Mouse (Mus musculus): ENCODE measurements around the gene Fgfr2.

Fgfr2 gene

GRCm38 (mm10) chr7:132181042-132181441 lies 942.1 kb downstream of the Fgfr2 start:
- Histone ChIP-seq H3K36me3 (ENCODE audit: control insufficient read depth, insufficient read depth, low read length, poor library complexity, severe bottlenecking) (no peaks in the 10 kb centered on the region), H3K27me3 (ENCODE audit: control insufficient read depth, insufficient read depth, low read length, poor library complexity, severe bottlenecking) (no peaks in the 10 kb centered on the region)
- no peak for DNase-seq (ENCODE audit: low read depth, low spot score)

- Histone ChIP-seq H3K36me3 (ENCODE audit: control insufficient read depth, insufficient read depth, low read length, poor library complexity, severe bottlenecking) (no peaks in the 10 kb centered on the region), H3K27me3 (ENCODE audit: control insufficient read depth, insufficient read depth, low read length, poor library complexity, severe bottlenecking) (no peaks in the 10 kb centered on the region)
- DNase-seq (ENCODE audit: low read depth, low spot score) = no peak
Measured at GRCm38 (mm10) chr7:132179049-132179448, 944.1 kb downstream of the Fgfr2 start.

DNA sequence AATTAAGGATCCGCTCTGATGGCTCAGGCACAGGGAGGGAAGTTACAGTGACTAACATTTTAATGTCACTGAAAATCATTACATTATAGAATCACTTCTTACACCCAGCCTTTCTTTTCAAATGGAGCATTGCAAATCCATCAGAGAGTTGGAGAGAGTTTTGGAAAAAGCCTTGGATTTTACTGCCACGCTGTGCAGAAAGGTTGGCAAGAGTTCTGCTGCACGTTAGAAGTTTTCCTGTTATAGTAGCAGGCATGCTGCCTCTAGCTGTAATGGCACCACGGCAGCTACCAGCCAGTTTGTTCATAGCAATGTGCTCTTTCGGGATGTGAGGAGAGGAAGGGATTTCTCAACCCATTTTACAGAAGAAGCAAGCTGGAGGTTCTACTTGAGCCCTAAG lies 948.4 kb downstream of the Fgfr2 start:
- no peaks in the 10 kb centered on the region for H3K27me3 ChIP-seq (ENCODE audit: control insufficient read depth, insufficient read depth, low read length, poor library complexity, severe bottlenecking)
- H3K36me3 ChIP-seq (ENCODE audit: control insufficient read depth, insufficient read depth, low read length, poor library complexity, severe bottlenecking) = no peaks in the 10 kb centered on the region
- no peak for DNase-seq (ENCODE audit: low read depth, low spot score)

DNA sequence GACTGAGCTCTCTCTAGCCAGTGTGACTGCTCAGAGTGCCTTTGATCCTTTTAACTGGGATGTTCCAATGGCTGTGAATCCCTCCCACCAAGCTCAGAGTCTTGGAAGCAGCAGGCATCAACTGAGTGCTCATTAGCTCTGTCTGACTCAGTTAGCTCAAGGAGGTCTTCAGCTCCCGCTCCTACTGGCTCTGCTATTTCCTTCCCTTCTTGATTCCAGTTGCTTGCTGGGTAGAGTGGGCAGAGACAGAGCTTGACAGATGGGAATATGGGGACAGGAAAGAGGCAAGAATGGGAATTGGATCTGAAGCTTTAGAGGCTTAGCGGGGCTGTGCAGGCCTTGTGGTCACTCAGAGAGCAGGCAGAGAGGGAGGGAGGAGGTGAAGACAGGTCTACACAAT lies 948.9 kb downstream of the Fgfr2 start:
- Histone ChIP-seq H3K36me3 (ENCODE audit: control insufficient read depth, insufficient read depth, low read length, poor library complexity, severe bottlenecking) (no peaks in the 10 kb centered on the region), H3K27me3 (ENCODE audit: control insufficient read depth, insufficient read depth, low read length, poor library complexity, severe bottlenecking) (no peaks in the 10 kb centered on the region)
- DNase-seq (ENCODE audit: low read depth, low spot score) = no peak

GRCm38 (mm10) chr7:132172220-132172619 lies 950.9 kb downstream of the Fgfr2 start:
- Histone ChIP-seq H3K36me3 (ENCODE audit: control insufficient read depth, insufficient read depth, low read length, poor library complexity, severe bottlenecking) (no peaks in the 10 kb centered on the region), H3K27me3 (ENCODE audit: control insufficient read depth, insufficient read depth, low read length, poor library complexity, severe bottlenecking) (no peaks in the 10 kb centered on the region)
- no peak for DNase-seq (ENCODE audit: low read depth, low spot score)

DNA sequence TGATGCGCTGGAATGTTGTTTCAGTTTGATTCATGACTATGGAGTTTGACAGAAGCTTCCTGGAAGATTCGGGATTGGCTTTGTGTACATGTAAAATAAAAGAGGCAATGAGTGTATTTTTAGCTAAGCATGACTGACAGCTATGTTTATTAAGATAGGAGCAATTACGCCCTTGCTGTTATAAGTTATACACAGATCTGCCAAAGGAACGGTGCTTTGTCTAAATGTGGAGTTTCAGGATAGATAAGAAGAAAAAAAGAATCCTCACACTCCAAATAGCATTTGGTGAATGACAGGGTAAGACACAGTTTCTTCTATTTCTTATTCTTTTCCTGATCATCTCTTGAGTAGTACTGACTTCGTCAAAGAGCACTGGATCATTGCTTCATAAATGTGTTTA lies 951.4 kb downstream of the Fgfr2 start:
- Histone ChIP-seq H3K36me3 (ENCODE audit: control insufficient read depth, insufficient read depth, low read length, poor library complexity, severe bottlenecking) (no peaks in the 10 kb centered on the region), H3K27me3 (ENCODE audit: control insufficient read depth, insufficient read depth, low read length, poor library complexity, severe bottlenecking) (no peaks in the 10 kb centered on the region)
- no peak for DNase-seq (ENCODE audit: low read depth, low spot score)

DNA sequence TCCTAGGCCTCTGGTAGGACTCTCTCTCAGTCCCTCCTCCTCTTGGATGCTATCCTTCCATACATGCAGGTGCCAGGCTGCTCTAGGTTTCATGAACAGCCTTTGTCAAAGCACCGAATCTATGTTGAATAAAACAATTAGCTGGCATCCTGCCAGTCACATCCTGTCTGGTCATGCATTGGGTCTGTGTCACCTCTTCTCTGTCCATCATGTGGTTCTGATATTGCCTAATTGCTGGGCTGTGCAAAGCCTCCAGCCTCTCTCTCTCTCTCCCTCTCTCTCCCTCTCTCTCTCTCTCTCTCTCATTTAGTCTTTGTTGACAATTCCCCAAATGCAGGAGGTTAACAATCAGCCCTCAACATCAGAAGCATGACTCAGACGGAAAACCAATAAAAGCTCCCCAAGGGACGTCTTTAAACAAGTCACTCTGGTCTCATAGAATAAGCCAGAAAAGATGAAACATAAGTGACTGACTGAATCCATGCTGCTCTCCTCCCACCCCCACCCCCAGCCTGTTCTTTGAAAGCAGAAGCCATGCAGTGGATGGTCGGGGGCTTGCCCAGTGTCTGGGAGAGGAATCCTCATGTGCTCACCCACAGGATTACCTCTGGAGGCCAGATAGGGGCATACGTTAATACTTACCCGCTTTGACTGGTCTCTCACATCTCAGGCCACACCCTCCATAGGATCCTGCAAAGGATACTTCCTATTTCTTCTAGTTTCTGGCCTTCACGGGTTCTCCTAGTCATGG lies 953.6 kb downstream of the Fgfr2 start:
- DNase-seq (ENCODE audit: low read depth, low spot score) = no peak
- Histone ChIP-seq H3K36me3 (ENCODE audit: control insufficient read depth, insufficient read depth, low read length, poor library complexity, severe bottlenecking) (no peaks in the 10 kb centered on the region), H3K27me3 (ENCODE audit: control insufficient read depth, insufficient read depth, low read length, poor library complexity, severe bottlenecking) (no peaks in the 10 kb centered on the region)

DNA sequence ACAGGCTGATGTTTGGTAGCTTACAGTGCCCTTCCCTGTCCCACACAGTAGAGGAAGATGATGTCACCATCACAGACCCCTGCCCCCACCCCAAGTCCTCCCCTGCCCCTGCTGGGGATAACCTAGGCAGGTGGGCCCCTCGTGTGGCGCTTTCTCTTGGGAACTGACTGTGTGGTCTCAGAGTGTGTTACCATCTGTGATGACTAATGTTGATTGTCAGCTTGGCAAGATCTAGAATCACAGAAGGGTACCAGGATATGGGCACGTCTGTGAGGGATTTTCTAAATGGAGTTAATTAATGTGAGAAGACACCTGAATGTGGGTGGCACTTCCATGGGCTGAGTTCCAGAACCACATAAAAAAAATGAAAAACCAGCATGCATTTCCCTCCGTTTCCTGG lies 955.9 kb downstream of the Fgfr2 start:
- DNase-seq (ENCODE audit: low read depth, low spot score) = no peak
- Histone ChIP-seq H3K36me3 (ENCODE audit: control insufficient read depth, insufficient read depth, low read length, poor library complexity, severe bottlenecking) (no peaks in the 10 kb centered on the region), H3K27me3 (ENCODE audit: control insufficient read depth, insufficient read depth, low read length, poor library complexity, severe bottlenecking) (no peaks in the 10 kb centered on the region)

- H3K36me3 ChIP-seq (ENCODE audit: control insufficient read depth, insufficient read depth, low read length, poor library complexity, severe bottlenecking) = no peaks in the 10 kb centered on the region
- H3K27me3 ChIP-seq (ENCODE audit: control insufficient read depth, insufficient read depth, low read length, poor library complexity, severe bottlenecking) = no peaks in the 10 kb centered on the region
- no peak for DNase-seq (ENCODE audit: low read depth, low spot score)
Measured at GRCm38 (mm10) chr7:132162254-132162653, 960.9 kb downstream of the Fgfr2 start.

- DNase-seq (ENCODE audit: low read depth, low spot score) = no peak
- no peaks in the 10 kb centered on the region for H3K36me3 ChIP-seq (ENCODE audit: control insufficient read depth, insufficient read depth, low read length, poor library complexity, severe bottlenecking)
- no peaks in the 10 kb centered on the region; the same call in 1 of the 2 replicates for H3K27me3 ChIP-seq (ENCODE audit: control insufficient read depth, insufficient read depth, low read length, poor library complexity, severe bottlenecking)
Measured at GRCm38 (mm10) chr7:132158321-132159025, 964.7 kb downstream of the Fgfr2 start.

GRCm38 (mm10) chr7:132154368-132154961 lies 968.7 kb downstream of the Fgfr2 start, which contains the start of gene Cpxm2:
Gene Cpxm2, minus strand, starts transcription at chr7:132154739.
- no peak for DNase-seq (ENCODE audit: low read depth, low spot score)
- H3K36me3 ChIP-seq (ENCODE audit: control insufficient read depth, insufficient read depth, low read length, poor library complexity, severe bottlenecking) = no peaks in the 10 kb centered on the region
- H3K27me3 ChIP-seq (ENCODE audit: control insufficient read depth, insufficient read depth, low read length, poor library complexity, severe bottlenecking) = no peaks in the 10 kb centered on the region; the same call in 1 of the 2 replicates

DNA sequence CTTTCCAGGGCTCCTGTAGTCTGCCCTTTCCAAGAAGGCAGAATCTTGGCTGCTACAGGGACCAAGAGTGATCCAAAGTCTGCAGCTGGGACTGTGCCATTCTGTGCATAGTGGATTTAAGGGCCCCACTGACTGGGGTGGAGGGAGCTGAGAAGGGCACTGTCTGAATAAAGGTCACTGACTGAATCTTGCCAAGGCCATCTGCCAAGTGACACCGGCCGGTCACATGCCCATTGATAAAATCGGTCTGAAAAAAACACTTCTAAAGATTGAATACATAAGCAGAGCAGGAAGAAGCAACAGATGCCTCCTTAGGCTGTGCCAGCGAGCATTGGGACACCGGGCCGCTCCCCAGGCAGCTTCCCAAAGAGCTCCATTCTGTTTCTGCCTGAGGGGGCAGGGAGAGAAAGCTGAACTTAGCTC lies 969.4 kb downstream of the Fgfr2 start:
- H3K27me3 ChIP-seq (ENCODE audit: control insufficient read depth, insufficient read depth, low read length, poor library complexity, severe bottlenecking) = no peaks in the 10 kb centered on the region; the same call in 1 of the 2 replicates
- no peak for DNase-seq (ENCODE audit: low read depth, low spot score)

GRCm38 (mm10) chr7:132145227-132145800 lies 977.8 kb downstream of the Fgfr2 start:
- H3K27me3 ChIP-seq (ENCODE audit: control insufficient read depth, insufficient read depth, low read length, poor library complexity, severe bottlenecking) = no peaks in the 10 kb centered on the region
- DNase-seq (ENCODE audit: low read depth, low spot score) = no peak

More for the DNA sequence above, 969.4 kb downstream of the Fgfr2 start:
- H3K36me3 ChIP-seq (ENCODE audit: control insufficient read depth, insufficient read depth, low read length, poor library complexity, severe bottlenecking) = no peaks in the 10 kb centered on the region

DNA sequence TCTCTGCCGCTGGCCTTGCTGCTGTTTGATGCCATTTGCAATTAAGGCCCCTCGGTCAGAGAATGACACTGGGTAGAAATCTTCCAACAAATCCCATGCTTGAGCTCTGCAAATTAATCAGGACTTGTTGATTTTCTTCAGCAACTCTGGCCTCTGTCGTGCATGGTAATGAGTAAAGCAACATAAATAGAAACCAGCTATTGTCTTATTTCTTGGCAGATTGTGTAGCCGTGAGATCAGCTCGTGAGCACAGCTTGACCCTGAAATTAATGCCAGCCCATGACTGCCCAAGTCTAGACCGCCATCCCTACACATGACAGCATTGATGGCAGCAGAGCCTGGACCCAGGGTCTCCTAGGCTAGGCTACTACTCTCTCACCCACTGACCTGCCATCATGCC lies 994.5 kb downstream of the Fgfr2 start:
- Histone ChIP-seq H3K27me3 (ENCODE audit: control insufficient read depth, insufficient read depth, low read length, poor library complexity, severe bottlenecking) (no peaks in the 10 kb centered on the region; the same call in 1 of the 2 replicates), H3K36me3 (ENCODE audit: control insufficient read depth, insufficient read depth, low read length, poor library complexity, severe bottlenecking) (no peaks in the 10 kb centered on the region)
- no peak for DNase-seq (ENCODE audit: low read depth, low spot score)

More at GRCm38 (mm10) chr7:132145227-132145800, 977.8 kb downstream of the Fgfr2 start:
- no peaks in the 10 kb centered on the region for H3K36me3 ChIP-seq (ENCODE audit: control insufficient read depth, insufficient read depth, low read length, poor library complexity, severe bottlenecking)

GRCm38 (mm10) chr7:132124948-132125347 lies 998.2 kb downstream of the Fgfr2 start:
- no peak for DNase-seq (ENCODE audit: low read depth, low spot score)
- Histone ChIP-seq H3K36me3 (ENCODE audit: control insufficient read depth, insufficient read depth, low read length, poor library complexity, severe bottlenecking) (no peaks in the 10 kb centered on the region), H3K27me3 (ENCODE audit: control insufficient read depth, insufficient read depth, low read length, poor library complexity, severe bottlenecking) (no peaks in the 10 kb centered on the region; the same call in 1 of the 2 replicates)
